Mouse (Mus musculus) limb, embryonic 12.5 days (tissue): ENCODE measurements around the gene Nsf. TPM values are rescaled to one million over a fixed set of nuclear protein-coding genes. Genes with fewer than 3 reads are reported as not detected.

Experiments
- ATAC-seq: fragments of 200-750 bp; cut with Nextera tagmentation; 2 replicates; pipeline ENCODE4 v1.8.0; 2017; ENCODE audit warnings: low read depth, moderate TSS enrichment; ENCODE audit not compliant: insufficient number of reproducible peaks, insufficient read depth, low FRiP score, low TSS enrichment
- H3K27ac ChIP-seq: fragments of 300-500 bp; sonication (generic); 2 replicates; pipeline ENCODE4 v1.5.1; 2016; ENCODE audit warnings: mild to moderate bottlenecking, moderate library complexity
- H3K27me3 ChIP-seq: fragments of 300-500 bp; sonication (generic); 2 replicates; pipeline ENCODE4 v1.6.1; 2016; ENCODE audit warnings: mild to moderate bottlenecking, moderate library complexity
- H3K36me3 ChIP-seq: fragments of 300-500 bp; sonication (generic); 2 replicates; pipeline ENCODE4 v1.6.1; 2016; ENCODE audit warnings: mild to moderate bottlenecking, moderate library complexity
- H3K4me1 ChIP-seq: fragments of 300-500 bp; sonication (generic); replicated peaks from 2 replicates; pipeline ENCODE4 v1.6.1; 2016
- H3K4me2 ChIP-seq: fragments of 300-500 bp; sonication (generic); 2 replicates; pipeline ENCODE4 v1.6.1; 2016; ENCODE audit warnings: mild to moderate bottlenecking, moderate library complexity
- H3K4me3 ChIP-seq: fragments of 300-500 bp; sonication (generic); replicated peaks from 2 replicates; pipeline ENCODE4 v1.5.1; 2016; ENCODE audit warnings: mild to moderate bottlenecking
- H3K9ac ChIP-seq: fragments of 300-500 bp; sonication (generic); replicated peaks from 2 replicates; pipeline ENCODE4 v1.6.1; 2016; ENCODE audit warnings: mild to moderate bottlenecking, moderate library complexity
- H3K9me3 ChIP-seq: fragments of 300-500 bp; sonication (generic); 2 replicates; pipeline ENCODE4 v1.6.1; 2016; ENCODE audit warnings: mild to moderate bottlenecking, moderate library complexity
- WGBS: fragments of 180-500 bp; shearing (Covaris S2); methylation state at CpG from one replicate; pipeline ENCODE4 v1.1.7; 2016; 5-methylcytosine and 5-hydroxymethylcytosine counted together
- polyA plus RNA-seq: library from polyadenylated mRNA; unstranded; fragments of >200 nt; fragmentation: Nextera tagmentation; extraction: Ambion mirVana; gene quantifications from 2 replicates; pipeline ENCODE4 v1.2.1, GENCODE M21; 2016

Nsf gene
- polyA plus RNA-seq, 1 experiment from 2014 or later = 59.0 TPM

DNA sequence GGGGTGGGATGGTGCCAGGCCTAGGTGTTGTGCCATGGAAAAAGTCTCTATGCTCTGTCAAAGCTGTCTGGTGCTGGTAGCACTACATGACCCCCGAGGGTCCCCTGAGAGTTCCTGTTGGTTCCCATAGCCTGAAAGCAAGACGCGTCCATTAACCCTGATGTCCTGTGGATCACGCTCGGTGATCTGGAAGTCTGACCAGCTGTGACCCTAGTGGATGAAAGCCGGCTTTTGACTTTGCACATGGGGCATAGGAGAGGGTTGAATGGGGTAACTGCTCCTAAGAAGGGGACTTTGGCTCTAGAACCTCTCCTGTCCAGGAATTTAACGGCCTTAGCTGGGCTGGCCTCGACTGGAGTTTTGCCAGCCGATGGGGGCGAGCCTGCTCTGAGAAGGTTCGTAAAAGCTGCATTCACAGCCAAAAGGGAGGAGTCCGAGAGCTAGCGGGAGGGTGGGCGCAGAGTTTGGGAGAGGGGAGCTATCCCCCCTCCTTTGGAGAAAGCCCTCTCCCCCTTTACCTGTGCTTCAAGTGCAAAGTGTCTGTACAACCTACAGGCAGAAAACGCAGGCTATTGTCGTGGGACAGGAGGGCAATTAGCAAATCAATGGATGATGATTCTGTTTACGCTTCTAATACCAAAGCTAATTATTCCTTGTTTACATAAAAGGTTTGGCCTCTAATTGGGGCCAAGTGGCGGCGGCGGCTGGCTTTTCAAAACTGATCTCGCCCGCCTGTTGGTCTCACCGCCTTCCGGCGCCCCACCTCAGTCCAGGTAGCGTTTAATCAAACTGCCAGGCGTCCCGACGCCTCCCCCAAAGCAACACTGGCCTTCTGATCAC, 144.9 kb downstream of the Nsf start:
- peaks cover 94% of the 10 kb centered on the region for H3K27me3 ChIP-seq
- ATAC-seq = no peak
- WGBS = 5% methylated on average over 29 of the region's 29 CpGs
- H3K4me3 ChIP-seq = peak overlapping the region; percentile 63
- H3K9me3 ChIP-seq = peaks cover 9% of the 10 kb centered on the region; the same call in 1 of the 2 replicates
- 0 out of 2 replicates have a peak overlapping the region, but pooled peaks have one; percentile 60 for H3K9ac ChIP-seq
- H3K36me3 ChIP-seq = no peaks in the 10 kb centered on the region
- peaks cover 20% of the 10 kb centered on the region for H3K4me1 ChIP-seq
- H3K4me2 ChIP-seq = peak overlapping the region; percentile 100
- H3K27ac ChIP-seq = no peak overlapping the region

DNA sequence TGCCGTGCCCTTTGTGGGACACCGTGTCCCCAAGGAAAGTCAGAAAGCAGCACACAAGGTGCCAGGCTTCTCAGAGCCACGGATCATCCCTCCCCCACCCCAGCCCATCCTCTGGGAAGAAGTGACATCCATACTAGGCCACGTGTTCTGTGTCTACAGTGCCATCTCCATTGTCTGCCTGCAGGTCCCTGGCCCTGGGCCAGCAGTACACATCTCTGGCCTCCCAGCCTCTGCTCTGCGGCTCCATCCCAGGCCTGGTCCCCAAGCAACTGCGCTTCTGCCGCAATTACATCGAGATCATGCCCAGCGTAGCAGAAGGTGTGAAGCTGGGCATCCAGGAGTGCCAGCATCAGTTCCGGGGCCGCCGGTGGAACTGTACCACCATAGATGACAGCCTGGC, 145.9 kb downstream of the Nsf start:
- no peak for ATAC-seq
- peaks cover 84% of the 10 kb centered on the region for H3K27me3 ChIP-seq
- 39% methylated on average over 12 of the region's 12 CpGs for WGBS

DNA sequence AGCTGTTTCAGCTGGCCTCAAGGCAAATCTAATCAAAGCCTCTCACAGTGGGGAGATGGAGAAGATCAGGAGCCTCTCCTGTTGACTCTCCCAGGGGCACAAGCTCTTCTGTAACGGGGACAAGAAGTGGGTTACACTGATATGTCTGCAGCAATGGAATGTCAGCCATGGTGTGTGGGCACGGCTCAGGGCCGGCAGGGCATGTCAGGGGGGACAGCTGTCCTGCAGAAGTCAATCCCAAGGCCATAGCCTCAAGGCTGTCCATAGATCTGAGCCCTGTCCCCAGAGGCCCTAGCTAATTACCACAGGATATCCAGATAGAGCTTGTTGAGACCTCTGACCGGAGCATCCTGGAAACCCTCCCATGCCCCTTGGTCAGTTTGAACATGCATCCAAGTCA, 149.1 kb downstream of the Nsf start:
- Histone ChIP-seq H3K36me3 (no peaks in the 10 kb centered on the region), H3K4me1 (peaks cover 14% of the 10 kb centered on the region), H3K27me3 (peaks cover 67% of the 10 kb centered on the region), H3K9ac (no peak overlapping the region), H3K9me3 (peaks cover 9% of the 10 kb centered on the region; the same call in 1 of the 2 replicates), H3K4me2 (no peak overlapping the region), H3K27ac (no peak overlapping the region), H3K4me3 (no peak overlapping the region)
- no peak for ATAC-seq
- WGBS = 83% methylated on average over 4 of the region's 4 CpGs

More for the DNA sequence above, 145.9 kb downstream of the Nsf start:
- Histone ChIP-seq H3K36me3 (no peaks in the 10 kb centered on the region), H3K4me3 (no peak overlapping the region), H3K4me1 (peaks cover 20% of the 10 kb centered on the region), H3K9ac (no peak overlapping the region), H3K27ac (no peak overlapping the region), H3K9me3 (peaks cover 9% of the 10 kb centered on the region; the same call in 1 of the 2 replicates), H3K4me2 (no peak overlapping the region)

DNA sequence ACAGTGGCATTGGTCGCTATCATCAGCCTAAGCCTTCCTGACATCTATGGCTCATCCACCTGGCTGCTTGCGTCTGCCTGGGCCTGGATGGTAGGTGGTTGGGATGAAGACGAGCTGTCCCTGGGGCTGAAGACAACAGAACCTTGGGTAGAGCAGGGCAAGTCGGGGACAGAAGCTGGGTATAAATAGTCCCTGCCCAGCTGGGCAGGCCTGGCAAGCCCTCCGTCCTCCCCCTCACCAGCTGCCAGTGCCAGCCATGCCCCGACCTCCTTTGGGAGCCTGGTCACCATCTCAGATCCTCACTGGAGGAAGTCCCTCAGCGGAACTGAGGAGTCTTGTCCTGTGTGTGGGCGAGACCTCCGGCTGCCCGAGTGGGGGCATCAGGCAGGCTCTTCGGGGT, 149.7 kb downstream of the Nsf start:
- peaks cover 7% of the 10 kb centered on the region for H3K4me1 ChIP-seq
- ATAC-seq = no peak
- 86% methylated on average over 11 of the region's 11 CpGs for WGBS
- H3K9me3 ChIP-seq = peaks cover 9% of the 10 kb centered on the region; the same call in 1 of the 2 replicates
- no peak overlapping the region for H3K4me2 ChIP-seq
- H3K4me3 ChIP-seq = no peak overlapping the region
- H3K27me3 ChIP-seq = peaks cover 66% of the 10 kb centered on the region
- H3K9ac ChIP-seq = no peak overlapping the region
- H3K27ac ChIP-seq = no peak overlapping the region
- H3K36me3 ChIP-seq = no peaks in the 10 kb centered on the region

DNA sequence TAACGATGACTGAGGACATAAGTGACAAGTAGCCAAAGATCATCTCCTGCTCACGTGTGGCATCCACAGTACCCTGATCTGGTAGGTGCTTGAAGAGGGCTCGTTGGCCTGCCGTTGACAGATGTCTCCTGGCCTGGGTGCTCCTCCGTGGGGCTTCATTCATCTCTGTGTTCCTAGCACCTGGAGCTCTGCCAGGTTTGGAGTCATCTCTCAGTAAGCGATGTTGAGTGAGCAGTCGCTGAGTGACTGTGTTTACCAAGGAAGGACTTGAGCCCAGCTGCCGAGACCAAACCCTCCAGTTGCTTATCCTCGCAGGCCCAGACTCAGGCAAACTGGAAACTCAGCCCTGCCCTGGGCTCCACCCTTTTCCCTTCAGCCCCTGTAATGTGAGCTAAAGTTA, 152.7 kb downstream of the Nsf start:
- H3K9me3 ChIP-seq = peaks cover 9% of the 10 kb centered on the region; the same call in 1 of the 2 replicates
- no peak overlapping the region for H3K4me2 ChIP-seq
- H3K9ac ChIP-seq = no peak overlapping the region
- H3K27me3 ChIP-seq = peaks cover 62% of the 10 kb centered on the region
- H3K36me3 ChIP-seq = no peaks in the 10 kb centered on the region
- H3K4me3 ChIP-seq = no peak overlapping the region
- 80% methylated on average over 9 of the region's 9 CpGs for whole genome bisulfite sequencing
- H3K4me1 ChIP-seq = no peaks in the 10 kb centered on the region
- ATAC-seq = no peak
- H3K27ac ChIP-seq = no peak overlapping the region

DNA sequence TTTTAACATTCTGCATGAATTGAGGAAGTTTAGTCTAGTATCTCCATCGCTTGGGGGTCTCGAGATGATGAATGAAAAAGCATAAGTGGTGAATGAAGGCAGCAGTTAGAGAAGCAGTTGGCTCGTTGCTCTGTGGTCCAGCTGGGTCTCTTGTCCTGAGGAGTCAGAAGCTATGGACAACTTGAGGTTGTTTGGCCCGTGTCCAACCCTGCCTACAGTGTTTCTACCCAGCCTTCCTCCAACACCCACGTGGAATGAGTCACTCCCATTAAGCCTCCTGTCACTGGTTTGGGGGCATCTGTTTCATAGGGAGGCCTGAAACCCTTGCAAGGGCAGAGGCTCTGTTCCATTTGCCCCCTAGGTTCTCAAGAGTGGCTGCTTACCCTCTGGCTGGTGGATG, 163.9 kb downstream of the Nsf start:
- Histone ChIP-seq H3K4me1 (no peaks in the 10 kb centered on the region), H3K27ac (no peak overlapping the region), H3K9me3 (no peaks in the 10 kb centered on the region), H3K4me3 (no peak overlapping the region), H3K27me3 (peaks cover 66% of the 10 kb centered on the region), H3K36me3 (no peaks in the 10 kb centered on the region), H3K4me2 (no peak overlapping the region), H3K9ac (no peak overlapping the region)
- WGBS = 77% methylated on average over 5 of the region's 5 CpGs
- no peak for ATAC-seq

DNA sequence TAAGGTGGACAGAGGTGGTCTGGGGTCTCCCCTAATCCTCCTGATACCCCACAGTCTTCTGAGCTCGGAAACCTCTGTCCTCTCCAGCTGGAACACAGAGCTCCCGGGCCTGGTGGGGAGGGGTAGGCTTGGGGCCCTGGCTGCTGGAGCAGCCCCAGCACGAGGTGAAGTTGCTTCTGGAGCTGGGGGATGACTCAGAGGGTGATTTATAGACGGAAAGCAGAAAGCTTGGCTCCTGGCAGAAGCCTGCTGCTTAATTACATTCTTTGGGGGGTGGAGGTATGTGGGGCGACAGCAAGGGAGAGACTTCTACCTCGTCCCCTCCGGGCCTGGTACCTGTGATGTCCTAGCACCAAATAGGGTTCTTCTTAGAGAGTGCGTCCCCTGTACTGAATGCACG, 173.7 kb downstream of the Nsf start:
- Histone ChIP-seq H3K9ac (no peak overlapping the region), H3K27ac (no peak overlapping the region), H3K4me3 (no peak overlapping the region), H3K36me3 (no peaks in the 10 kb centered on the region), H3K4me1 (peaks cover 9% of the 10 kb centered on the region), H3K27me3 (peaks cover 40% of the 10 kb centered on the region), H3K4me2 (no peak overlapping the region), H3K9me3 (no peaks in the 10 kb centered on the region)
- no peak for ATAC-seq
- WGBS = 31% methylated on average over 9 of the region's 9 CpGs

DNA sequence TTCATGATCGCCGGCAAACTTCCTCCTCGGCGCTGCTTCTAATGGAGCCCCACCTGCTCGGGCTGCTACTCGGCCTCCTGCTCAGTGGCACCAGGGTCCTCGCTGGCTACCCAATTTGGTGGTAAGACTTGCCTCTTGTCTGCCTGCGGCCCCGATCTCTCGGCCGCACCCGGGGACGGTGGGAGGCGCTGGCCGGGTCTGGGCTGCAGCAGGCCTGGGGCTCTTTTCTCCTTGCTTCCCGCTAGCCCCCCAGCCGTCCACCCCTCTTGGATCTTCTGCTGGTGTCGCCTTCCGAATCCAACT, 179.7 kb downstream of the Nsf start:
- ATAC-seq = no peak
- Histone ChIP-seq H3K4me3 (peak overlapping the region; percentile 35), H3K9me3 (no peaks in the 10 kb centered on the region), H3K36me3 (no peaks in the 10 kb centered on the region), H3K27me3 (peaks cover 94% of the 10 kb centered on the region), H3K4me1 (peaks cover 25% of the 10 kb centered on the region), H3K9ac (0 out of 2 replicates have a peak overlapping the region, but pooled peaks have one; percentile 12), H3K27ac (no peak overlapping the region), H3K4me2 (peak overlapping the region; percentile 56)
- WGBS = under 1% methylated on average over 19 of the region's 19 CpGs

DNA sequence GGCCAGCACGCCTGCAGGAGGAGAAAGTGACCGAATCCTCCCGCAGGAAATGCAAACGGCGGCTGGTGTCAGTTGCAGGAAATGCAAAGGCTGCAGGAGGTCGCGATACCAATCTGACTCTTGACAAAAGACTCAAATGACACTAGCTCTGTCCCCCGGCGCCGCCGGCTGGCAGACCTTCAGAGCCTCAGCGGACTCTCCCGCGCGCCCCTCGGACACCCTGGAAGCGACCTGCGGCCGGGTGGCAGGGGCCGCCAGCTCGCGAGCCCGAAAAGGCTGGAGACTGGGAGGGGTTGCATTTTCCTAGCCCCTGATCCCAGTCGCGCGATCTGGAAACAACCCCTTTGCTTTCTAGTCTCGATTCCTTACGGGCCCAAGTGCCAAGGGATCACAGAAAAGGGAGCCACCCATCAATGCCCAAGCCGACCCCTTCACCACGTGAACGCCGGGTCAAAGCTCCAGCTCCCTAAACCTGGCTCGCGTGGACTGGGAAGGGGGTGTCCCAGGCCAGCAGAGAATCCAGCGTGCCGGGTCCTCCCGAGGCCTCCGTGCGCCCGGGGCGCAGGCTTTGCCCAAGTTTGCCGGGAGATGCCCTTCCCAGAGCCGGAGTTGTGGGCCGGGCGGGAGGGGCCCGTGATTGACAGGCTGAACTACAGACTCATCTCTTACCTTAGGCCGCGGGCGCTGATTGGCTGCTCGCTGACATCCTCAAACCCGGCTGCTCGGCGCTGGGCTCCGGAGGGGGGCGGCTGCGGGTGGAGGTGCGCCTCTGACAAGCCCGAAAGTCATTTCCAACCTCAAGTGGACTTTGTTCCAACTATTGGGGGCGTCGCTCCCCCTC, 180.2 kb downstream of the Nsf start, which contains the start of gene Wnt3:
Gene Wnt3 (plus strand): TSS at position 764 of the 841 bp plus-strand sequence.
- H3K27me3 ChIP-seq = peaks cover 98% of the 10 kb centered on the region
- H3K27ac ChIP-seq = no peak within 1 kb of the TSS
- H3K4me2 ChIP-seq = peak within 1 kb of the TSS; percentile 56
- no peaks in the 10 kb centered on the region for H3K36me3 ChIP-seq
- WGBS = under 1% methylated on average over 60 of the region's 60 CpGs
- peak within 1 kb of the TSS; percentile 35 for H3K4me3 ChIP-seq
- no peaks in the 10 kb centered on the region for H3K9me3 ChIP-seq
- peaks cover 25% of the 10 kb centered on the region for H3K4me1 ChIP-seq
- H3K9ac ChIP-seq = peak within 1 kb of the TSS; percentile 31
- no peak; the same call in 1 of the 2 replicates for ATAC-seq

DNA sequence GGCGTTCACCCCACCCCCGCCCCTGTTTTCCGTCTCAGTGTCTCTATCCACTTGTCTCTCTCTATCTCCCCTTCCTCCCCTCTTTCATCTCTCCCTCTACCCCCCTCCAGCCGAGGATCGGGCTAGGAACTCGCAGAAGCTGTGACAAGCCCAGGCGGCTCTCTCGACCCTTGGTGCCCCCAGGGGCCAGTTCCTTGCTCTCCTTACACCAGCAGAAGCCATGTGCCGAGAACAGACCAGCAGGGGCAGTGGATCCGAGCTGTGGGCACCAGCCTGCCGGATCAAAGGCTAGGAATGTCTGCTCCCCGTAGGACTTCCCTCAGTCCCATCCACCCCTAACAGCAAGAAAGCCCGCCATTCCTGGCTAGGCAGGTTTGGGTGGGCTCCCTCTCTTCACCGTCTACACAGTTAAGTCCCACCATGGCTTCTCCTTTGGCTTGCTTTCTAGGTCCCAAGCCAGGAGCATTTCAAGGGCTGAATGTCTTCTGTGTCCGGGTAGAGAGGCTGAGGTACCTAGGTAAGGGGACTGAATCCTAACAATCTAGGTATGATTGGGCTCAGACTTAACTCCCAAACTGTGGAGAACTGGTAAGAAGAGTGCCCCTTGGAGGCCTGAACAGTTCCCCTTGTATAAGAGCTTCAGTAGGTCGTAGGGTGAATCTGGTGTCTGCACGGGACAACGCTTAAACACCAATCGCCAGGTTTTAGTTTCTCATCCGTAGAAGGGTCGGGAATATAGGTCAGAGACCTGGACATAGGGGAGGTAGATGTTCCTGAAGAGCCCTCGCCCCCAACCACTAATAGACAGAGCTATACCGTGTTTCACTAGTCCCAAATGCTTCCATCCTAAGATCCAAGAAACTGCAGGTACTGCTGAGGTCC, 181.1 kb downstream of the Nsf start:
- no peaks in the 10 kb centered on the region for H3K36me3 ChIP-seq
- WGBS = under 1% methylated on average over 23 of the region's 23 CpGs
- H3K27ac ChIP-seq = no peak overlapping the region
- peak overlapping the region; percentile 31; the same call in 1 of the 2 replicates for H3K9ac ChIP-seq
- peaks cover 25% of the 10 kb centered on the region for H3K4me1 ChIP-seq
- peaks cover 99% of the 10 kb centered on the region for H3K27me3 ChIP-seq
- H3K9me3 ChIP-seq = no peaks in the 10 kb centered on the region
- H3K4me2 ChIP-seq = peak overlapping the region; percentile 56
- ATAC-seq = no peak
- peak overlapping the region; percentile 35 for H3K4me3 ChIP-seq
